Mouse (Mus musculus) testis, adult 2 months (tissue): ENCODE data around the gene Ckm.

Experiments
- CTCF ChIP-seq: fragments of 200-500 bp; IDR thresholded peaks from 2 replicates; pipeline ENCODE4 v1.5.1; 2012; ENCODE audit warnings: low read depth, mild to moderate bottlenecking, inconsistent platforms, low read length, moderate library complexity; ENCODE audit not compliant: control insufficient read depth, insufficient read depth, insufficient replicate concordance
- POLR2A ChIP-seq: fragments of 200-500 bp; IDR thresholded peaks from 2 replicates; pipeline ENCODE4 v1.6.1; 2012; ENCODE audit warnings: low read depth, mild to moderate bottlenecking, inconsistent platforms, low read length, moderate library complexity; ENCODE audit not compliant: control insufficient read depth

DNA sequence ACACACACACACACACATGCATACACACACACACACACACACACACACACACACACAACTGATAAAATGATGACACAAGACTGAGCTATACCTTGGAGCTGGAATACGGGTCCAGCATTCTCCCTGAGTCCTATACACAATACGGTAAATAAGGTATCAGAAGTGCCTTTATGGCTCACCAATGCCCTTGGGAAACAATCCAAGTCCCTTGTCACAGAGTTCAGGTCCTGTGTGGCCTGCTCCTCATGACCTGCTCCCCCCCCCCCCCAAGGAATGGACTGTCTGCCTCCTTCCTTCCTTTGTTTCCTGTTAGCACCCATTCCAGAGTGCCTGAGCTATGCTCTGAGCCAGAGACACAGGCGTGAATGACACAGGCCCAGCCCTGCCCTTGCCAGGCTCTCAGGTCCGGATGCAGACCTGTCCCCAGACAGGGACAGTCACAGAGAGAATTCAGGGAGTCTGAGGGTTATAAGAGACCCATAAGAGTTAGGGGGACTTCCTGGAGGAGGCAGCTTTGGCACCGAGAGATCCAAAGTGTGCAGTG lies 62.1 kb downstream of the Ckm start:
- TF ChIP-seq CTCF: no peak
- no peak for TF ChIP-seq POLR2A
